Mouse (Mus musculus): ENCODE data around the gene Pglyrp2.

DNA sequence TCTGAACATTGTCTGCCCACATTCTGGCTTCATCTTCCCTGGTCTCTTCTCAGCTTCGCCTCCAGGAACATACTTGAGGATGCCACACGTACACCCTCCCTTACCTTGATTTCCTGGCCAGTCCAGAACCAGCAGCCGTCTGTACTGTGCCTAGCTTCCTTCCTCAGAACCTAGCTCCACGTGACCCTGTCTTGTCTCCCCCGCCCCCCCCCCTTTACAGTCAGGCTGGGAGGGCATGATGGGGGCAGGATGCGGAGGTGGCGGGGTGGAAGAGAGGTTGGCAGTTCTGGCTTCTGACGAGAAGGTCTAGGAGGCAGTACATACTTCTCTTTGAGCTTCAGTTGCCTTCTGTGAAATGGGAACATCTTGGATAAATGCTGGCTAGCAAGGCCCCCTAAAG, 20.6 kb downstream of the Pglyrp2 start, which contains the start of gene Rasal3:
- TF ChIP-seq CTCF (IDR thresholded peaks at IDR 0.05; ENCODE audit: low read depth, low read length) (no peak), TAL1 (conservative IDR thresholded peaks at IDR 0.05; ENCODE audit: low read depth, low read length) (no peak), POLR2AphosphoS5 (IDR thresholded peaks at IDR 0.05; ENCODE audit: insufficient replicate concordance, low read depth, low read length) (no peak), GATA1 (IDR thresholded peaks at IDR 0.05; ENCODE audit: borderline replicate concordance, low read length) (no peak)
